Mouse (Mus musculus): ENCODE results near the gene Evc2.

Evc2 gene

DNA sequence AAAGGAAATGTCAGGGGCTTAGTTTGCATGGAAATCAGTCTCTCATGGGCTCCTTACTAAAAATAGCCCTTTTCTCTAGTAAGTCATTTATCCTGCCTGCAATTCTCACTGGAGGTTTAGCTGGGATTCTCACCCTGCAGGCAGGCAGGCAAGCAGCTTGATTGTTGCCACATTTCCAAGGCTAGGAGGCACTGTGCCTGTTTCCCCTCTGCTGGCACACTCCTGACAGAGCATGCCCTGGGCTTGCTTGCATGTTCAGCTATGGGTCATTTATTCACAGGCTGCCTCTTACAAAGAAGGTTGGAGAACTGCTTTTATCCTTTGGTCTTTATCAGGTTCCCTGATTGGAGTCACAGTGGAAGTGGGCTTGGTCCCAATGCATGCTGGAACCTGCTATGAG, 27.5 kb downstream of the Evc2 start:
- no peak for DNase-seq (ENCODE audit: low read depth, low spot score)

- DNase-seq (ENCODE audit: low read depth, low spot score): no peak
Measured at GRCm38 (mm10) chr5:37368796-37369195, 30.5 kb downstream of the Evc2 start.

GRCm38 (mm10) chr5:37377376-37377775, 39.1 kb downstream of the Evc2 start:
- DNase-seq (ENCODE audit: low read depth, low spot score): no peak

GRCm38 (mm10) chr5:37380641-37381040, 42.3 kb downstream of the Evc2 start:
- no peak for DNase-seq (ENCODE audit: low read depth, low spot score)

DNA sequence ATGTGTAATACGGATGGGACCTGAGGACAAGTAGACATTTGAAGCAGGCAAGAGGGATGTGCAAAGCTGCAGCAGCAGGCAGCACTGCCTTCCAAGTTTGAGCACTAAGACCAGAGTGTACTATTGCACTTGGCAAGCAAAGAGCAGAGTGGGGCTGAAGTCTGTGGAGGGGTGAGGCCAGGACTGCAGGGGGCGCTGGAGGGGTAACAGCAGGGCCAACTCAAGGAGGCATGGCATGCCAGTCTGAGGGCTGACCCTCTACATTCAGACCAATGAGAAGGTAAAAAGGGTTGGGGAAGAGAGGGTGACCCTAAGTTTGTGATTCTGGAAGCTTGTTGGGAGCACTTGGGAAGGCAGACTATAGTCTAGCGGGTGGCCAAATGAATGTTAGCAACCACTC, 45.3 kb downstream of the Evc2 start:
- no peak for DNase-seq (ENCODE audit: low read depth, low spot score)

DNA sequence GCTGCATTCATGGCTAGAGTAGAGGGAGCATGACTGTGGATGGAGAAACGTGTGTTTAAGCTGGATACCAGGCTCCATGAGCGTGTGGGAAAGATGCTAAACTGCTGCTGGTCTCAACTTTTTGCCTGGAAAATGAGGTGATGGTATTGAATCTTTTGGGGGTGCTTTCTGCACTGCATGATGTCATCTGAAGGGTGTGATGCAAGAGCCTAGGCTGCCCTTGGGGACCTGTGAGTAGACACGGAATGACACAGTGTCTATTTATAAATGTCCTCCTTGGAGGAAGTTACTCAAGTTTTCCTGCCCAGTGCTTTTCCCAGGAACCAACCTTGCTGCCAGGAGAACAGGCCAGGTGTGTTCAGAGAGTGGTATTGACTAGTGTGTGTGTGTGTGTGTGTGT, 50.3 kb downstream of the Evc2 start:
- DNase-seq (ENCODE audit: low read depth, low spot score): no peak

DNA sequence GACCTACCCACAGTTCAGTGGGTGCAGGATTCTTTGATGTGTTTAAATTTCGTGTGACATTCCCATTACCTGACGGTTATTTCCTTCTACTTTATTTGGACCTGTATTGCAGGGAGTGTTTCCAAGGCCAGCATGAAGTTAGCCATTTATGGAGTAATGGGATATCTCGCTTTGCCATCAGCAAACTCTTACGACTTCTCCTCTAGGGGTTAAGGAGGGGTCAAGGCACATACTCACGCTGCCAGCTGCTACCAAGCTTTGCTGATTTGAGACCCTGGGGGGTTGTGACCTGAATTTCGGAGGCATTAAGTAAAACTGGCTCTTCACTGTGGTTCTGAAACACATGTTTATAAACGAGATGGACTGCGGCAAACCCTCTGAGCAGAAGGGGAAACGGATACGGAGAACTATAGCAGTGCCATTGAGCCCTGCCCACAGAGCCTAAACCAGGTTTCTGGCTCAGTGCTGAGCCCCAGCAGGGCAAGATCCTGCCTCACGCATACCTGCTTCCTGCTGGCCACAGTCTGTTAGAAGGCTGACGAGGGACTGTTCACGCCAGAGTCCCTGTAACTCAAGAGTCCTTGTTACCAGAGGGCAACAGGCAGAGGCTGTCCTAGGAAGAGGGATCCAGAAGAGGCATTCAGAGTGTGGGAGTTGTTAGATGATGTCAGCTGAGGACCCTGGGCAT, 51.7 kb downstream of the Evc2 start:
- no peak for DNase-seq (ENCODE audit: low read depth, low spot score)

- no peak for DNase-seq (ENCODE audit: low read depth, low spot score)
Measured at GRCm38 (mm10) chr5:37390923-37391322, 52.6 kb downstream of the Evc2 start.

DNA sequence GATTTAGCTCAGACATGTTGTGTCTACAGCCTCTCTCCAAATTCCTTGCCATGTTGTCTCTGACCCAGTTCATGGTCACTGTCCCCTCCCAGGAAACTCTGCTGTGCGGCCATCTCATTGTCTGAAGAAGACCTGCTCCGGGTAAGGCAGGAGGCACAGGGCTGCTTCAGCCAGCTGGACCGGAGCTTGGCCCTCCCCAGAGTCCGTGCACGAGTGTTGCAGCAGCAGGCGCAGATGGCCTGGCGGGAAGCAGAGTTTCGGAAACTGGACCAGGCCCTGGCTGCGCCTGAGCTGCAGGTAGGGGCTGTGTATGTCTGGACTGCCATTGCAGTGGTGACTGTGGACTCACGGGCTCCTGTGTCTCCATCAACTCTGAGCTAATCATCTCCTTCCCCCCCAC, 53.6 kb downstream of the Evc2 start:
- no peak for DNase-seq (ENCODE audit: low read depth, low spot score)

DNA sequence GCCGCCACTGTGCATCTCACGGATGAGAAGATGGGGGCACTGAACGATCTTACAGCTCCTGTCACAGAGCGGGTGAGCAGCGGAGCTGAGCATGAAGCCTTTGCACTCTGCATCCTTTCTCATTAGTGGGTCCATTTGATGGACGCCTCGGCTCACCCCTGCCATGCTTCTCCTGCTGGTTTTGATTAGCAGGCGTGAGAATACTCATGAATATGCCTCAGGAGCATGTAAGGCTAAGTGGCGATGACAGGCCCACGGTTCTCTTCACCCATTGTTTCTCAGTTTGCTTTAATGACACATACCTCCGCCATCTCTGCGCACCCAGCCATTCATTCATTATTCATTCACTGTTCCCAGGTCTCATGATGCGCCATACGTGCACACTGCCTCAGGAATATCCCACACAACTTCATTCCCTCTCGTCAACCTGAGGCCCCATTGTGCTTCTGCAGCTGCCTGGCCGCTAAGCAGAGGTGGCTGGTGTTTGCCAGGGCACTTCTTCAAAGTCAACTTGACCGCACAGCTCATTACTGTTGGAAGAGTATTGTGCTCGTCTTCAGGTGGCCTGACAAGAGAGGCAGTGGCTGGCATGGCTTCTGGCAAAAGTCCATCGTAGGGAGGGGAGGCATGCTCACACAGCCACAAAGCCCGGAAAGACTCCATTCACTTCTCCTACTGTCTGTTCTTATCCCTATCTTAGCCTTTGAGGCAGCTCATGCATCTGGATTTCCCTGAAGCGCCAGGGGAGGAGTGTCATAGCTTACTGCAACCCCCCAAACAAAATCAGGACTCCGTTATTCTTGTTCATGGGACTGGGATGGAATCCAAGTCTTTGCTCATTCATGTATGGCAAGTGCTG, 57.1 kb downstream of the Evc2 start:
- no peak for DNase-seq (ENCODE audit: low read depth, low spot score)

DNA sequence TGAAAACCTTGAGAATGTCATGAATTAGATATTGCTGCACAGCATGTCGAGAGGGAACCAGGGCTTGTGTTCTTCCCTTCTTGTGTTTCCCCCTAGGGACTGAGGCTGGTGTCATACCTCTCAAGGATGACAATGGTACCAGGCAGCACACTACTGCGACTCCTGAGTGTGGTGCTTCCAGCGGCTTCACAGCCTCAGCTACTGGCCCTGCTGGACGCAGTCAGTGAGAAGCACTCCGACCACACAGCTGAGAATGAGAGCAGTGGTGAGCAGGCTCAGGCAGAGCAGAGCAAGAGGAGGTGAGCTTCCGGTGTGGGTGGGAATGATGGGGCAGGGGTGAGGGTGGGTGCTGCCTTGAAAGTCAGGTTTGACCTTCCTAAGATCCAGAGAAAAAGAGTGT, 80.7 kb downstream of the Evc2 start:
- no peak for DNase-seq (ENCODE audit: low read depth, low spot score)

GRCm38 (mm10) chr5:37427210-37427609, 88.9 kb downstream of the Evc2 start:
- DNase-seq (ENCODE audit: low read depth, low spot score): no peak

DNA sequence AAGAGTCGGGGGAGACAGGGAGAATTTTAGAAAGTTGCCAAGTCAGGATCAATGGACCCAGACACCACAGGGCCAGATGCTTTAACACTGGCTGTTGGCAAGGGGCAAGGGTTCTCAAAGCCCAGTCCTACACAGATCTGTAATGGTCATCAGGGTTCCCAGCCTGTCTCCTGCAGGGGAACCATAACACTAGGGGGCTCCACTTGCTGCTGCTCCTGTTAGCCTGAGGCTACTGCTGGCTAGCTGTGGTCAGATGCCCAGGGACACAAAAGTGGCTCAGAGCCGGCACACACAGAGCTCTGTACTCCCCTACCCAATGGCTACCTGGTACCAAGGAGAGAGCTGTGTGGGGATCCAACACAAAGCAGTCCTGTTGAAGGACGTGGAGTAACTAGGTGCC, 97.1 kb downstream of the Evc2 start:
- no peak for DNase-seq (ENCODE audit: low read depth, low spot score)

- no peak for DNase-seq (ENCODE audit: low read depth, low spot score)
Measured at GRCm38 (mm10) chr5:37442767-37443166, 104.5 kb downstream of the Evc2 start.

GRCm38 (mm10) chr5:37447546-37447945, 109.2 kb downstream of the Evc2 start:
- no peak for DNase-seq (ENCODE audit: low read depth, low spot score)

DNA sequence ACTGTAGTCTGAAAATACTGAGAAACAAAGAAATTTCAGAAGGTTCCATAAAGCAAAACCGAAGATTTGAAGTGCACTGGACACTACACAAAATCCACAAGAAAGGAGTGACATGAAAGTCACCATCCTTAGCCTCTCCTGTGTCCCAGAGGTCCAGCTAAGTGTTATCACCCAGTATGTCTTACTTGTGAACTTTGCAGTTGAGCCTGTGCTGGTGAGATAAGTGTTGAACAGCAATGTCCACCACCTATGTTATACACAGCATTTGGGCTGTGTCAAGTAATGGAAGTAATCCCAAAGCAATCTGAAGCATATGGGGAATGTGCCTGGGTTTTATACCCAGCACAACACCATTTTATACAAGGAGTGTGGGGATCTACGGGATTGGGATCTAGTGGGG, 118.3 kb downstream of the Evc2 start:
- no peak for DNase-seq (ENCODE audit: low read depth, low spot score)

DNA sequence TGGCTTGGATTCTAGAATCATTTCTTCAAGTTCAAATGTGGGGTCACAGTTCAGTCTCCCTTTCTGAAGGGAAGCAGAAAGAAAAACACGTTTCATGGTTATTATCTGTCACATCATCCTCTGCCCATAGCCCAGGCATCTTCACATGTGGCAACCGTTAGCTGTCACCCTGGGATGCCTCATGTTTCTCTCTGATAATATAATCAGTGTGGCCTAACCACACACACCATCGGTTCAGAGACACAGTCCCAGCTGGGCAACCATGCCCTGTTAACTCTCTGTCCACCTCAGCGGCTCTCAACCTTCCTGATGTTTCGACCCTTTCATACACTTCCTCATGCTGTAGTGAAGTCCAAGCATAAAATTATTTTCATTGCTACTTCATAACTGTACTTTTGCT, 118.9 kb downstream of the Evc2 start:
- DNase-seq (ENCODE audit: low read depth, low spot score): no peak

DNA sequence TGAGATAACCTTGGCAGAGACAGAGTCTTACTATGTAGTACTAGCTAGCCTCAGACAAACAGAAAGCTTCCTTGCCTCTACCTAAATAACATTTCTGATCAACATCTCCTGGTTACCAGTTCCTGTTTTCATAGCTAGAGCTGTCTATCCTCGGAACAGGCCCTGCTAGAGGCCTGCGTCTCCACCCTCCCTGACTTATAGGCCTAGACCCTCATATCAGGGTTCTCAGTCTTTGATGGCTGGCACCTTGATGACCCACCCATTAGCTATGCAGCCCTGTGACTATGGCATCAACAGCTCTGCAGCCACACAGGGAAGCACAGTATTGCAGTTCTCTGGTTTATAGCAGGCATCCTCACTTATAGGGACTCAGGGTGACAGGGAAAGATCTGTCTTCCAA, 119.5 kb downstream of the Evc2 start:
- DNase-seq (ENCODE audit: low read depth, low spot score): no peak

- DNase-seq (ENCODE audit: low read depth, low spot score): no peak
Measured at GRCm38 (mm10) chr5:37458236-37458635, 119.9 kb downstream of the Evc2 start.

GRCm38 (mm10) chr5:37465461-37465860, 127.2 kb downstream of the Evc2 start:
- DNase-seq (ENCODE audit: low read depth, low spot score): no peak

DNA sequence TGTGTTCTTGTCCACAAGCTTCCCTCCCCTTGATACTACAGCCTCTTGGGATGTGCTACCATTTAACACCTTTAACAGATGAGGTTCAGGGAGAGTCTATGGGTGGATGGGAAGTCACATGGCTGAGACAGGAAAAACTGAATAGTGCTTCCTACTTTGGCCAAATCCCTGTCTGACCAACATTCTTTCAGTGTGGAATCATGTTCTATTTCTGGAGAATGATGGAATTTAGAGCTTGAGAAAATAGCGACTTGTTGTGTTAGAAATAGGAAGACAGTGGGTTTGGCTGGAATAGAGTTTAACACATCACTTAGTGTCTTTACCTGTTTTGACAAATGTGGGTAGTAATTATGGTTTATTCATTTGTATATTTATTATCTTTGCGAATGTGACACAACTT, 129.3 kb downstream of the Evc2 start:
- DNase-seq (ENCODE audit: low read depth, low spot score): no peak

DNA sequence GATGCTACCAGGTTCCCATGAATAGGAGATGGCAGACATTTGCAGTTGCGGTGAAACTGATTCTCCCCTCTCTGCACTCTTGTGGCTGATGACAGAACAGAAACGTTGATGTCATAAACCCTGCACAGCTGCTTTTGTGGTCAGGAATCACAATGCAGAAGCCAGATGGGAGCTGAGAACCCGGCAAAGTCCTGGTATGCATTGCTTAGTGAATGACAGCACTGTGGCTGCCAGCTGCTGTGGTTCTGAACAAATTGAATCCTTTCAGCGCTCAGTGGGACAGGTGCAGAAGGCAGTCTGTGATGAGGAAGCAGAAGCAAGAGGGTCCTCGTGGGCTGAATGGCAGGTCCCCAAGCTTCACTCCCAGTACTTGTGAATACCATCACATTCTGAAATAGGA, 130.7 kb downstream of the Evc2 start:
- DNase-seq (ENCODE audit: low read depth, low spot score): no peak

DNA sequence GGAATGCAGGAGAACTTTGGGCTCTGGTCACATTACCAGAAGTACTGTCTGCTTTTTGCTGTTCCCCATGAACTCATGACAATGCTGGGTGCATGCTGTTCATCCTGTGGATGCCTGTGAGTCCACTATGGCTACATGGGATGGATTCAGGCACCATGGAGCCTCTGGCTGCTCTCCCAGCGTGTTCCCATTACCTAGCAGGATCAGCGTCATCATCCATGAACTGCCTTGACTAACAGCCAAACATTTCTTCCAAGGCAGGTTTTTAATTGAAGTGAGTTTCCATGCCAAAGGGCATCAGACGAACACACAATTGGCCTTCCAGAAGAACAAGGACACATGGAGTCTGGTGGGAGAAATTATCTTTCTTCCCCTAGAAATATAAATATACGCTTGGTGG, 133.3 kb downstream of the Evc2 start:
- DNase-seq (ENCODE audit: low read depth, low spot score): no peak
